Mouse (Mus musculus) cerebellum, adult 8-10 months (tissue): Measurements from ENCODE around the gene Borcs7.

ENCODE experiments used
- DNase-seq: peaks from one replicate; pipeline ENCODE4 v3.0.0; 2022

Gene Borcs7

GRCm38 (mm10) chr19:46689460-46690372, at the start of gene Borcs7:
Gene Borcs7, plus strand, starts transcription at chr19:46689906.
- peak; percentile 90 for DNase-seq

GRCm38 (mm10) chr19:46640780-46641179, 48.9 kb upstream of the Borcs7 start:
- no peak for DNase-seq

DNA sequence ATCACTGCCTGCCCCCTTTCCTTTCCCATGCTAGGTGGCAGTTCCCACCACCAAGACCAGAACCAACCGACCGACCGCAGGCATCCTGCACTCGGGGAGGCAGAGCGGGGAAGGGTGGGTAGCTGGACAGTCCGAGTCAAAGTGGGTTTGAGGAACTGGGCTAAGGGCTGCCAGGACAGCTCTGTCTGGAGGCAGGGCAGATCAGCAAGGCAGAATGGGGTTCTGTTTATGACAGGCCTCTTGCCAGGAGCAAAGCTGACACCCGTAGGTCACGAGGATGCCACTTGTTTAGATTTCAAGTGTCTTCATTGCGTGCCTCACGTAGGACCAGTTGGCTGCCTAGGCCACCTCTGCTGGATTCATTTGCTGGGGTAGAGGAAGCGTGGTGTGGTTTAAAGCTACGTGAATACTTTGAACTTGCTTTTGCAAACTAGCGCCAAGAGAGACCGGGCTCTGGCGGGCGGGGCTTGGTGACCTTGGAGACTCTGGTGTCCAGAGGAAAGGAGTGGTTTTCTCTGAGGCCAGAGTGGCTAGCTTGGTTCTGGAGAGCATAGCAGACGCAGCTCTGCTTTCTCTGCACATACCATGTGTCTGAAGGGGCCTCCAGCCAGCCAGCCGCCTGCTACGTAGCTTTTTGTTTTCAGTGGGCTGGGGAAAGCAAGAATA, 48.2 kb upstream of the Borcs7 start:
- no peak for DNase-seq

DNA sequence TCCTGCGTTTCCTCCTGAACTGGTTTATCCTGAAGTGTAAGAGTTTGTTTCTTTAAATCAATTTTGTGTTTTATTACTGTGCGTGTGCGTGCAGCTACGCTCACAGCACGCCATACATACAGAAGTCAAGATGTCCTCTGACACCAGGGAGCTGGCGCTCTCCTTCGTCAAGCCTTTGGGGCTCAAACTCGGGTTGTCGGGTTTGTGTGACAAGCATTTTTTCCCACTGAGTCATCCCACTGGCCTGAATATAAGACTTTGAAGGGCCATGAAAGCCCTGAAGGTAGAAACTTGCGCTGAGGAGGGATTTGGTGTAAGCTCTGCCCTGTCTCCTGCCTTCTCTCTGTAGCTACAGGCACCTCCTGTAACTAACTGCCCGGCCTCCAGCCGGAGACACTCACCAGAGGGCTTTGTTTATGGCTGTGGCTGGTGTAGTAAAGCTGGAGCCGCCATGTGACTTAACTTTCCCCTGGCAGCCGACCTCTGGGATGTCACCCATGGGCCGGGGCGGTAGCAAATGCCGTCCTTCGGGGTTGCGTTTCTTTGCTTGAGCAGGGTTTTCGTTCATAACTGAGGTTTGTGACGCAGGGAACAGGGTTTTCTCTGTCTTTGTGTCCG, 47.5 kb upstream of the Borcs7 start:
- DNase-seq: no peak

GRCm38 (mm10) chr19:46643236-46643635, 46.5 kb upstream of the Borcs7 start:
- no peak for DNase-seq

DNA sequence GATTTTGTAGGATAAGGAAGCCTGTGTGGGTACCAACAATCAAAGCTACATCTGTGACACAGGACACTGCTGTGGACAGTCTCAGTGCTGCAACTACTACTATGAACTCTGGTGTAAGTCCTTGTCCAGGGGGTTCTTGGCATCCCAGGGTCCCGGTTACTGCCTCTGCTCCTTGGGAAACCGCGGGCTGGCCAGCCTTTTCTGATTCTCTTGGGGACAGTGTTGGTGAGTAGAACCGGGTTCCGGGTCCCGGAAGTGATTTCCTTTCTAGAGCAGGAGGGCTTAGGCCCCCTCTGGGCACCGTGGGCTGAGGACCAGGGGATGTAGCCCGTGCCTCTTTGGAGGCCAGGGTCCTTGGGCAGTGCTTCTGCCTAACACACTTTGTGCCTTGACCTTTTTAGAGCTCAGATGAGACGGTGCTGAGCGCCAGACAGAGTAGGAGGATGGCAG, 45.3 kb upstream of the Borcs7 start:
- DNase-seq: no peak

DNA sequence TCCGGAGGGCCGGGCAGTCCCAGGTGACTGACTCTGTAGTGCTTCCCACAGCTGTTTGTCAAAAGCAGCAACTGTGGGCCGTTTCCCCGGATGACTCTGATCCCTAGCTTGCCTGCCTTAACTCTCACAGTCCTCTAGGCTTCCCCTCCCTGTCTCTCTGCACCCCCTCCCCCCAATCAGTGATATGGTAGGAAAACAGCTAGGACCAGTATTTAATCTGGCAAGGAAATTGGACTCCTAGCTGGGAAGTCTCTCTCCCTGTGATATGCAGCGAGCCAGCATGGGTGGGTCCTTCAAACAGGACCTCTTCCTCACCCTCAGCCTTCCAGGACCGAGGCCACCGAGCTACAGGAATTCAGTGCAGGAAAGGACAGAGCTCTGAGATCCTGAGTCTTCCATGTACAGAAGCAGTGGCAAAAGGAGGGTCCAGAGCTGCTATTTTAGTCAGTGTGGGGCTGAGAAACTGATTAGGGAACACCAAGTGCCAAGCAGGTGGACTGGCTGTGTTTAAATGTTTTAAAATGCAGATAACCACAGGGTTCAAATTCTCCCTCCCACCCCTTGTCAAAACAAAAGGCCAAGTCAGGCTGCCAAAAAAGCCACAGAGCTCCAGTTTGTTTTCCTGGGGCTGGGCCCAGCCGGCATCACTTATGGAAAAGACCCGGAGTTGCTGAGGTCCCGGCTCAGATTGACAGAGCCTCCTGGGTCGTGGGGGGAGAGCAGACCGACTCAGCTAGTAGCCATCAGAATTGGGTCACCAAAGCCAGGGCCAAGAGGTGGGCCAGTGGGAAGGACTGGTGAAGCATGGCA, 44.7 kb upstream of the Borcs7 start:
- DNase-seq: no peak

GRCm38 (mm10) chr19:46646041-46646481, 43.6 kb upstream of the Borcs7 start:
- no peak for DNase-seq

DNA sequence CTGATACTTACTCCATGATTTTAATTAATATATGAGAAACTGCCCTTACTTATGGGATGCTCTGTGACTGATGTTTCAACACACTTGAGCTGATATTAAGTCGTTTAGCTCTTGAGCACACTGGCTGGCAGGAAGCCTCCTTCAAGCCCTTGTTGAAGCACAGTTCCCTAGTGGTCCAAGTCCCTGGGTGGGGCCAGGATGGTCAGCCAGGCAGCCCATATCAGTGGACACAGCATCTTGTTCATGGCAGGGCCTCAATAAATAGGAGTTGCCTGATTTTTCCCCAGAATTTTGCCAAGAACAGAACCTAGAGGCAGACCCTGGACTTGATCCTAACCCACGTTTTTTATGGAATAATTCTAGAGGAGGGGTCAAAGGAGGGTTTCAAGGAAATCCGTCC, 42.5 kb upstream of the Borcs7 start:
- no peak for DNase-seq

- DNase-seq: no peak
These were observed 41.9 kb upstream of the Borcs7 start for GRCm38 (mm10) chr19:46647850-46648249.

- DNase-seq: no peak
These were observed 41.1 kb upstream of the Borcs7 start for GRCm38 (mm10) chr19:46648565-46648964.

DNA sequence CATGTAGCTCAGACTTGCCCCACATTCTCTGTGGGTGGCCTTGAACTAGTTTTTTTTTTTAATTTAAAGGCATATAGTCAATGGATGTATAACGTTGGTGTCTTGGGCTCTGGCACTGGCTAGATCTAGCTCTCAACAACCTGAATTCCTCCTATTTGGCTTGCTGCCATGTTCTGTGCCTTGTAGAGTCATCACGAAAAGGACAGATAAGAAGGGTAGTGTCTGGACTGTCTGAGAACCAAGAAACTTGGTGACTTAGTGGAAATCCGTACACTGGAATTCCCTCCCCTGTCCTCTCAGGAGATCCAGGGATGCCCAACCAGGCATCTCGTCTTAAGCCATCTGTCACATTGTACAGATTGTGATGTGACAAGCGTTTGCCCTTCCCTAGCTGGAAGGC, 36.5 kb upstream of the Borcs7 start:
- no peak for DNase-seq

DNA sequence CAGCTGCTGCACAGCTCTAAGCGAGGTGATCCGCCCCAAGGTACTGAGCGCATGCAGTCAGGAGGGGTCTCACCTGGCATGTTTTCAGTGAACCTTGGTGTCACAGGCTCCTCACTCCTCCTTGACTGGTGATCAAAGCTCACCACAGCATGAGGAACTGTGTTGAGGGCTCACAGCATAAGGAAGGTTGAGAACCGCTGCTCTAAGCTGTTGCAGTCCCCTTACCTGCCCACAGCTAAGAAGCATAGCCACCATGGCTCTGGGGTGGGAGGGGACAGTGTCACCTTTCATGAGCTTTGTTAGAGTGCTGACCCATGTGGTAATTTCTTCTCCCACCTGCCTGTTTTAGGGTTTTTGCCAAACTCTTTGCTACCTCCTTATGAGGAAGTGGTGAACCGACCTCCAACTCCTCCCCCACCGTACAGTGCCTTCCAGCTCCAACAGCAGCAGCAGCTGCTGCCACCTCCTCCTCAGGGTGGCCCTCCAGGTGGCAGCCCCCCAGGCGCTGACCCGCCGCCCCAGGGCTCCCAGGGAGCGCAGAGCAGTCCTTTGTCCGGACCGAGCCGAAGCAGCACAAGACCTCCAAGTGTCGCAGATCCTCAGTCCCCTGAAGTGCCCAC, 36.0 kb upstream of the Borcs7 start:
- no peak for DNase-seq

DNA sequence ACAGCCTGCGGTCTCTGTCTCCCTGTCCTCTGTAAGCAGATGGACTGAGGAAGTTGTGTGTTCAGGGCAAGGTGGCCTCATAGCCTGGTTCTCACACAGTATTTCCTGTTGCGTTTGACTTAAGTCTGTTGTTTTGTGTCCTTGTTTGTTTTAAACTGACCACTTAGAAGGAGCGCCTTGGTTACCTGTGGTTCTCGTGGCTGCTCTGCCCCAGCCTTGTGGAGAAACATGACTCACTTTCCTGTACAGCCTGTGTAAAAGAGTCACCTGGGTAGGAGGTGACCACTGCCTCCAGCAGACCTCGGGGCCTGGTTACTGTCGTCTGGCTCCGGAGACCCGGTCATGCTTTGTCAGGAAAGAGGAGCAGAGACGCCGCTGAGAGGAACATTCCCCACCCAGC, 34.1 kb upstream of the Borcs7 start:
- DNase-seq: no peak

DNA sequence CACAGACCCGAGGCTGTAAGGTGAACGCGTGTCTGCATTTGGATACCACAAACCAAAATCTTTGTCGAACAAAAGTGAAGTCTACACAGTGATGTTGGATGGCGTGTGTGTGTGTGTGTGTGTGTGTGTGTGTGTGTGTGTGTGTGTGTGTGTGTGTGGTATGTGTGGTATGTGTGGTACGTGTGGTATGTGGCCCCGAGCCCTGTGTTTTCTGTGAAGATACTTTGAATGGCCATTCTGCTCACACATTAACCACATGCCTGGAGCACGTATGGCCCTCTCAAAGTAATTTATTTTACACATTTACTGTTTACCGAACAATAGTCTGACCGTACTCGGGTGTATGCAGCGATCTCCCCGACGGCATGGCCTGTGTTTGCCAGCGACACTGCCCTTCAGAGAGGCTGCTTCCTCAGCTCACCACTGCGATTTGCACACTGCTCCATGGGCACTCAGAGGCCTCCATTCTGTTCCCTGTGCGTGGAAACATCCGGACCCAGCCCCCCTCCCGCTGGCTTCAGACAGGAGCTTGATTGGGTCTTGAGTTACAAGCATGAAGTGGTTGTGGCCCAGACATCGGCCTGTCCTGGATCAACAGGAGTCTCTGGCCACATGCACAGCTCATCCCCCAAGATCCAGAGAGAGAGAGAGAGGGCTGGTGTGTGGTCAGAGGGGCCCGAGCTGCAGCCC, 33.4 kb upstream of the Borcs7 start:
- no peak for DNase-seq

- no peak for DNase-seq
These were observed 32.2 kb upstream of the Borcs7 start for GRCm38 (mm10) chr19:46657339-46658020.

- no peak for DNase-seq
These were observed 31.4 kb upstream of the Borcs7 start for GRCm38 (mm10) chr19:46658348-46658747.

DNA sequence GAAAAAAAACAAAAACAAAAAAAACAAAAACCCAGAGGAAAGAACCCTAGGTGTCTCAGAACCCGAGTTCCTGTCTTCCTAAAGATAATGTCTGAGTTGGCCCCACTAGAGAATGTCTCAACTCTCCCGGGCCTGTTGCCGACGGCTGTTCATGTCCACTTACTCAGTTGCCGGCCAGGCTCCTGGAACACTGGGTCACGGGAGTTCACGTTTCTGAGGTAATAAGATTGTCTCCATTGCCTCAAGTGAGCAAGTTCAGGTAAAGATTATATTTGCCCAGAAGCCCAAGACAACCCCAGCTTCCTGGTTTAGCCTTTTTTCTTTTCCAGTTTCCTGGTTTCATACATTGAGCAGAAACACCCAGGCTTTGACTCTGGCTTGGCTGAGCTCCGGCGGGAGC, 30.9 kb upstream of the Borcs7 start:
- DNase-seq: no peak

- DNase-seq: no peak
These were observed 28.2 kb upstream of the Borcs7 start for GRCm38 (mm10) chr19:46661511-46661910.

DNA sequence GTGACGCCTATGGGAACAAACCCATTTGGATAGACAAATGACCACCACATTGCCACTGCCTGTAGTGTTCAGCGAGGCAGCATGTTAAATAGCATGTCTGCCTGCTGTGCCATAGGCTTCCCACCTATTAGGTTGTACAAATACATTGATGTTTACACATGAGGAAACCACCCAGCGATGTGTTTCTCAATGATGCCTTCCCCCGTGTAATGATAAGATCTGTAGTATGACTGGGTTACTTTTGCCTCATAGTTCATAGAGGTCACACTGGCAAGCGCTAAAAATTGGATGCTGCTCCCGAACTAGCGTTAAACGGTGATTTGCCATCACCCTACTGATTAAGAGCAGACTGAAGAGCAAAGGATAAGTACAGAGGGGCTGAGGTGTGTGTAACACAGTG, 27.5 kb upstream of the Borcs7 start:
- DNase-seq: no peak

GRCm38 (mm10) chr19:46662784-46663183, 26.9 kb upstream of the Borcs7 start:
- no peak for DNase-seq
